Mouse (Mus musculus): ENCODE measurements around the gene Rptor. TPM values are rescaled to one million over a fixed set of nuclear protein-coding genes. Genes with fewer than 3 reads are reported as not detected.

The Rptor gene
- polyA plus RNA-seq (2014; fragmentation: Illumina TruSeq; extraction: RNeasy Lipid Tissue Mini Kit (QIAGEN cat#74804); ENCODE audit: low read depth, low replicate concordance): 1.2 TPM

DNA sequence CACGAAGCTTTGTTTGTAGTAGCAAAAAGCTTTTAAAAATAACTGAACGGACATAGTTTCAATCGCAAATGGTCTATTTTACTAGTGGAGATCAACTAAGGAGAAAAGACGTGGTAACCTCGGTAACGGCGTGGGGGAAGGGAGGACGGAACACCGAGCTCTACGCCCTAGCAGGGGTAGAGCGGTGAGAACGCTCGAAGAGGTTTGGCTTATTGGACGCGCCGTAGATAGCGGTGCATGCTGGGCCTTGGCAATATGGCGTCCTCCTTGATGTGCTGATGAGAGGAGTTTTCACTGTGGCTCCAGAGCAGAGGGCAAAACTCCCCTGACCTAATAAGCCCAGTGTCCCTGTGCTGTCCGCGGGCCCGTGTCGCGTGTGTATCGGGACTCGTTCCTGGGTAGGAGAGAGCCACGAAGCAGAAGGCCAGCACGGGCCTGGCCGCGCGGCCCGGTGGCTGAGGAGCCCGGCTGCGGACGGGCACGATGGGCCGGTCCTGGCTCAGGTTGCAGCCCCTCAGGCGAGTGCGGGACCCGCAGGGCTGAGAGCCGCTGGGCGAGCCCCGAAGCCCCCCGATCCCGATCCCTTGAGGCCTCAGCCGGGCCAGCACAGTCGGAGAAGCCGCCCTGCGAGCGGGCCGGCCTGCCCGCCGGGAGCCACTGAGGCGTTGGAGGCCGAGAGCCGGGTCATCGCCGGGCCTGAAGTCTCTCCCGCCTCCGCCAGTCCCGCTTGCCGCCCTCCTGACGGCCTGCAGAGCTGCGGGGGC, at the start of gene Rptor:
Gene Rptor (plus strand): TSS at position 143 of the 764 bp plus-strand sequence.

DNA sequence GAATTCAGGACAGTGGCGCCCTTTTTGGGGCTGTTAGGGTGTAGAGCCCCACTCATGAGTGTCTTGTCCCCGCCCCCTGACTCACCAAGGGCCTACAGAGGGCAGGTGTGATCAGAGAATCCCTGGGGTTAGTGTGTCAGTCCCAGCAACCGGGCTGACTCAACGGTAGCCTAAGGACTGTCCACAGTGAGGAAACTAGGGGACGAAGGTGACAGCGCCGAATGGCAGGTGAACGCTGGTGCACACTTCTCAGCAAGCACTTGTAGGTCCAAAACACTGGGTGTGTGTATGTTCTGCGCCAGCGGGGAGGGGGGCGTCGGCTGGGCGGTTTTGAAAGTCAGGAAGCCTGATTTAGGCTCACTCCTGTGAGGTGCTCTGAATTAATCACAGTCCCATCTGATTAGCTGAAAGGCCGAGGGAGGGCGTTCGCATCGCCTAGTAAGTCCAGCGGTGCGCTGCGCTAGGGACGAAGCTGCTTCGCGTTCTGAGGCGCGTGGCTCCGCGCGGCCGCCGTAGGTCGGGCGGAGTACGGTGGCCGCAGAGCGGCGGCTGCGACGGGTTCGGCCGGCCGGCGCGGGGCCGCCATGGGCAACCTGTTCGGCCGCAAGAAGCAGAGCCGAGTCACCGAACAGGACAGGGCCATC, 310.7 kb downstream of the Rptor start, which contains the start of gene Chmp6:
Gene Chmp6 (plus strand): TSS at position 151 of the 644 bp plus-strand sequence.

DNA sequence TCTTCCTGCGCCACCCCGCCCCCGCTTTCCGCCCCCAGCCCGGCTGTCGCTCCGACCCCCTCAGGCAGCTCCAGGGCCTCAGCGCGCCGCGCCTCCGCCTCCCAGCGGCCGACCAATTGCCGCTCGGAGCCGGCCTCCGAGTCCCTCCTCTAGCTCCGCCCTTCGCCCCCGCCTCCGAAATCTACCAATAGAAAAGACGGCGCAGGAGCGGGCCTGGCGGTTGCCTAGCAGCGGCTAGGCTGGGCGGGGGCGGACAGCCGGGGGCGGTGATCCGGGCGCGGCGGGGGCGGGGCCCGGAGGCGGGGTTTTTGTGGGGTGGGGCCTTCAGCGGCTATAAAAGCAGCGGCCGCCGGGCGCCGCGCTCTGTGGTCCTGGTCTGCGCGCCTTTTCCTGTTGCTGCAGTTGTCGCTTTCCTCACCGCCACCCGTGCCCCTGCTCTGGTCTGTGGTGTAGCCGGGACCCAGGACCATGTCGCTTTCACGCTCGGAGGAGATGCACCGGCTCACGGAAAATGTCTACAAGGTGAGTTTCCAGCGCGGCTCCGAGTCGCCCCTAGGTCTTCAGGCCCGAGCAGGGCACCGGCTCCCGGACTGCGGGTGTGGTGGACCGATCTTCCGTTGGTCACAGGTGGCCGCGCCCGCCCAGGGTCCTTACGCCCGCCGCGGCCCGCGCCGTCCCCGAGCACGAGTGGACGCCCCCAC, 340.2 kb downstream of the Rptor start, which contains the start of gene Baiap2:
Gene Baiap2 (plus strand): TSS at position 37 of the 701 bp plus-strand sequence.

Other genes starting within 250 kb of the Rptor start
- 2.1 TPM for gene Sgsh, start 247.4 kb upstream of the Rptor start, polyA plus RNA-seq (2014; fragmentation: Illumina TruSeq; extraction: RNeasy Lipid Tissue Mini Kit (QIAGEN cat#74804); ENCODE audit: low read depth, low replicate concordance)
- gene Slc26a11, start 247.3 kb upstream of the Rptor start, polyA plus RNA-seq (2014; fragmentation: Illumina TruSeq; extraction: RNeasy Lipid Tissue Mini Kit (QIAGEN cat#74804); ENCODE audit: low read depth, low replicate concordance): 2.7 TPM
- gene Rnf213, start 209.8 kb upstream of the Rptor start, polyA plus RNA-seq (2014; fragmentation: Illumina TruSeq; extraction: RNeasy Lipid Tissue Mini Kit (QIAGEN cat#74804); ENCODE audit: low read depth, low replicate concordance): 77.4 TPM
- gene Endov, start 111.6 kb upstream of the Rptor start, polyA plus RNA-seq (2014; fragmentation: Illumina TruSeq; extraction: RNeasy Lipid Tissue Mini Kit (QIAGEN cat#74804); ENCODE audit: low read depth, low replicate concordance): 0.50 TPM
- 0.35 TPM for gene Nptx1, start 55.2 kb upstream of the Rptor start, polyA plus RNA-seq (2014; fragmentation: Illumina TruSeq; extraction: RNeasy Lipid Tissue Mini Kit (QIAGEN cat#74804); ENCODE audit: low read depth, low replicate concordance)